Mouse (Mus musculus) adrenal gland, postnatal 25 days (tissue): ENCODE results near the gene Snx29. TPM values are rescaled to one million over a fixed set of nuclear protein-coding genes. Genes with fewer than 3 reads are reported as not detected.
"Not testable (repeated sequence)": the region's sequence is repeated elsewhere in the genome, so short reads cannot be mapped to it uniquely, and the experiment has no call there.

Experiments used
- DNase-seq: peaks from one replicate; pipeline ENCODE4 v3.0.0; 2021; ENCODE audit warnings: mixed read lengths
- total RNA-seq: library from RNA; stranded (reverse); gene quantifications from 2 replicates; pipeline ENCODE4 v1.2.3, GENCODE M21; 2021

The Snx29 gene
- total RNA-seq, 1 experiment from 2014 or later = 20.7 TPM

- DNase-seq = no peak
These were observed 215.0 kb downstream of the Snx29 start for GRCm38 (mm10) chr16:11537663-11538062.

- DNase-seq = no peak
These were observed 215.5 kb downstream of the Snx29 start for GRCm38 (mm10) chr16:11538191-11538590.

GRCm38 (mm10) chr16:11540961-11541360, 218.3 kb downstream of the Snx29 start:
- no peak for DNase-seq

- DNase-seq = no peak
These were observed 219.1 kb downstream of the Snx29 start for GRCm38 (mm10) chr16:11541769-11542168.

GRCm38 (mm10) chr16:11550043-11550725, 227.5 kb downstream of the Snx29 start:
- DNase-seq = no peak

GRCm38 (mm10) chr16:11561714-11562113, 239.0 kb downstream of the Snx29 start:
- DNase-seq = no peak

GRCm38 (mm10) chr16:11563846-11564245, 241.1 kb downstream of the Snx29 start:
- no peak for DNase-seq

GRCm38 (mm10) chr16:11565126-11565525, 242.4 kb downstream of the Snx29 start:
- no peak for DNase-seq

- no peak for DNase-seq
These were observed 244.9 kb downstream of the Snx29 start for GRCm38 (mm10) chr16:11567594-11567993.

- no peak for DNase-seq
These were observed 245.4 kb downstream of the Snx29 start for GRCm38 (mm10) chr16:11568095-11568494.

- DNase-seq = no peak
These were observed 245.9 kb downstream of the Snx29 start for GRCm38 (mm10) chr16:11568601-11569000.

GRCm38 (mm10) chr16:11569127-11569526, 246.4 kb downstream of the Snx29 start:
- DNase-seq = no peak

- peak; percentile 40 for DNase-seq
These were observed 247.4 kb downstream of the Snx29 start for GRCm38 (mm10) chr16:11570072-11570471.

GRCm38 (mm10) chr16:11574517-11574916, 251.8 kb downstream of the Snx29 start:
- no peak for DNase-seq

GRCm38 (mm10) chr16:11575733-11576132, 253.0 kb downstream of the Snx29 start:
- not testable (repeated sequence) for DNase-seq

GRCm38 (mm10) chr16:11577541-11578255, 255.0 kb downstream of the Snx29 start:
- DNase-seq = no peak

- DNase-seq = peak; percentile 20
These were observed 257.0 kb downstream of the Snx29 start for GRCm38 (mm10) chr16:11579676-11580098.

- DNase-seq = no peak
These were observed 261.4 kb downstream of the Snx29 start for GRCm38 (mm10) chr16:11583941-11584639.

GRCm38 (mm10) chr16:11588689-11589088, 266.0 kb downstream of the Snx29 start:
- no peak for DNase-seq

- DNase-seq = no peak
These were observed 266.6 kb downstream of the Snx29 start for GRCm38 (mm10) chr16:11589336-11589735.

- DNase-seq = no peak
These were observed 267.3 kb downstream of the Snx29 start for GRCm38 (mm10) chr16:11589782-11590695.

- no peak for DNase-seq
These were observed 273.9 kb downstream of the Snx29 start for GRCm38 (mm10) chr16:11596599-11596998.
